Mouse (Mus musculus) heart, postnatal 14 days (tissue): ENCODE data around the gene Plekhm1. TPM values are rescaled to one million over a fixed set of nuclear protein-coding genes. Genes with fewer than 3 reads are reported as not detected.
"Not testable (repeated sequence)": the region's sequence is repeated elsewhere in the genome, so short reads cannot be mapped to it uniquely, and the experiment has no call there.

Source experiments
- DNase-seq, 2 experiments: peaks; one replicate each; pipeline ENCODE4 v3.0.0; 2021 to 2022
- intact Hi-C: fragments of 180-260 bp; cut with DNase I; formaldehyde crosslinking; loops from one replicate; pipeline ENCODE4 v1.15.1; 2025
- long read RNA-seq, 2 experiments: library from polyadenylated mRNA; stranded (forward); transcript quantifications; one replicate each; pipeline ENCODE4 v2.0.0; 2021
- total RNA-seq, 2 experiments: library from RNA; stranded (reverse); gene quantifications; 2 replicates each; pipeline ENCODE4 v1.2.3; 2021

Gene Plekhm1
- 10 to 100 TPM; 10.8 to 11.3 TPM for total RNA-seq
- long read RNA-seq, experiment 1, full-length matches to known transcripts: 1 of 7 reads
- long read RNA-seq, experiment 1, partial matches to known transcripts: 4 of 7 reads
- long read RNA-seq, experiment 1, other reads (novel, unspliced or antisense): 2 of 7 reads
- long read RNA-seq, experiment 2, full-length matches to known transcripts: 1 of 8 reads
- long read RNA-seq, experiment 2, partial matches to known transcripts: 5 of 8 reads
- long read RNA-seq, experiment 2, other reads (novel, unspliced or antisense): 2 of 8 reads

DNA sequence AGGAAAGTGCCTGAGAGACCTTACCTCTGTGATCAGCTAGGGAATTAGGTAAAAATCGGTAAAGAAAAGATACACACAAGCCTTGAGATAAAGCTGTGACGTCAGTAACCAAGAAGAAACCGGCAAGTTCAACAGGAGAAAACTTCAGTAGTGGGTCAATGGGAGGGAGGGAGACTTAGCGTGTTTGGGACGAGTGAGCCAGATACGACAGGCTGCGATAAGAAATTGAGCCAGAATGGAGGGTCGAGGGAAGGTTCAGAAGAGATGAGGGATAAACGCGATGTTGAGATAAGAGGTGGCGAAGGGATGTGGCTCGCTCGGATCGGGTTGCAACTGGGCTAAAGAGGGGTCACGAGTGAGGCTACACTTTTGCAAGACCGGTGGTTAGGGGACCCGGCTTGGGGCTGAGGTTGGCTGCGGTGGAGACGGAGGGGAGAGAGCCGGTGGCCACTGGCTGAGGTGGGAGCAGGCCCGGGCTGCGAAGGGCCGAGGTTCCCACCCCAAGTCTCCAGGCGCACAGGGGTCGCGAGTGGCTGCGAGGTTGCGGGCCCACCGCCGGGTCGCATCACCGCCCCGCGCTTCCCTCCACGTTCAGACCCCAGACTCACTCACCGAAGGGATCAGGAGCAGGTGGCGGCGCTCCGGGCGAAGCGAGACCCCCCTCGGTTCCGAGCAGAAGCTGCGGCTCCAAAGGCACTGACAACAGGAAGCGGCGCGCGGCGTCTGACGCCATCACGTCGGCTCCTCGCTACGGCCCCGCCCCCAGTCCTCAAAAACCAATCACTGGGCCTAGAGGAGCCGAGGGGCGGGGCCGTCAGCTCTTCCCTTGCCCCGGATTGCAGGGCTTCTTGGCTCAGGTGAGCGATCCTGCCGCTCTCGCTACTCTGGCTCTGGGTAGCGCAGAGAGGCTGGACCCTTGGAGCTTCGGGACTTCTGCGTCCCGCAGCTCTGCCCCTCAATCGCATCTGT, at the start of gene Plekhm1:
Plekhm1 (minus strand) TSS at position 707 of the 969 bp plus-strand sequence.
- intact Hi-C loops: no loop called here
- peak; percentile 96 to 97 for DNase-seq

DNA sequence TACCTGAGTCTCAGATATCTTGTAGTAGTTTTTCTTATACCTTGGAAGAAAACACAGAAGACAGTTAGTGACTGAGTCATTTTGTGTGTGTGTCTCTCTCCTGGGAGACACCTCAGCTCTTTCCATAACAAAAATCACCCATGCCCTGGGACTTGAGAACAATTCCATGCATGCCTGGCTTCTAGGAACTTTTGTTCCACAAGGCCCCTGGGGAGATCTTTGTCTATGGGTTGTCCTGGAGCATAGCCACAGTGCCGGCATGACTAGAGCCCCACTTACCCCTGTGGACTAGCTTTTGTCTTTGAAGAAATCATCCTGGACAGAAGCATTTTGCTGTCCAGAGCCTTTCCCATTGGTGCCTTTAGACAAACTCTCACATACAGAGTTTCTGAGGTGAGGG, 38.6 kb upstream of the Plekhm1 start:
- DNase-seq, intact Hi-C loops: not testable (repeated sequence)

DNA sequence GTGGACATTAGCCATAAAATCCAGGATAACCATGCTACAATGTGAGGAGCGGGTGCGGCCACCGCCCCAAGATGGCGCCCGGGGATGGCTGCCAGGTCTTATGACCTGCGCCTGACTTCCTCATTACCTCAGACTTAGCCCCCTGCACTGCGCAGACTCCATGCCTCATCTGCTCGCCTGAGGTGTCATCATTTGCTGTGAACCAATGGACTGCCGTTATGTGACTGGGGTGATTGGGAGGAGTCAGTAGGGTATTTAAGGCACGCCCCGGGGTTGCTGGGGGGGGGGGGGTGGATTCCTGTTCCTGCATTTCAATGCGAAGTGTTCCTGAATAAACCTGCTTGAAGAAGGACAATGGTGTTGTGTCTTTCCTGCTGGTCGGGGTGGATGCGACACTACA, 37.2 kb upstream of the Plekhm1 start:
- DNase-seq, intact Hi-C loops: not testable (repeated sequence)

DNA sequence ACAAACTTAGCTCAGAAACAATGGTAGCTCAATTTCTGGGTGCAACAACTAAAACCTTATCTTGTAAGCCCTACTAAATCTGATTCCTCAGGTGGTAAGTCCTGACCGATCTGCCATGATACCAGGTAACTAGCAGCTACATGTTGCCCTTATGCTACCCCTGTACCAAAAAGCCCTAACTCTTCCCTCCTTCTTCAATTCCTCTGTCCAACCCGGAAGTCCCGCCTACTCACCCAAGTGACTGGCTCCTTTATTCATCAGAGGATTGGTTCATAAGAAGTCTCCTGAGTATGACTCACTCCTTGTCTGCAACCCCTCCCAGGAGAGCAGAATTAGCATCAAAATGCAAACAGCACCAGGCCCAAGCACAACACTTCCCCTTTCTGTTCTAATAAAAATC, 31.2 kb upstream of the Plekhm1 start:
- intact Hi-C loops: no loop called here
- peak in 1 of 2 experiments; percentile 6 for DNase-seq

DNA sequence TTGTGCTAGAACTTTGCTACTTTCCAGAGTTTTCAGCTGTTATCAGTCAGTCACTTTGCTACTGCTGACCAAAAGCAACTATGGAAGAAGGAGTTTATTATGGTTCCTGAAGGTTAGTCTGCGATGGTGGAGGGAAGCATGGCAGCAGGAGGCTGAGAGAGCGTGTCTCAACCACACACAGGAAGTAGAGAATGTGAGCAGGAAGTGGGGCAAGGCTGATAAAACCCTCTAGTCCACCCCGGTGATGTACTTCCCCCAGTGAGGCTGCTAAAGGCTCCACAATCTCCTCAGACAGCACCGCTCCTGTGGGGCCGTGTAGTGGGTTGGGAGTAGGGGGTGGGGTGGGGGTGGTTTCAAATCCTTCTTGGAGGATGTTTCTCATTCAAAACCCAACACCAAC, 23.8 kb upstream of the Plekhm1 start:
- intact Hi-C loops: no loop called here
- DNase-seq: no peak

DNA sequence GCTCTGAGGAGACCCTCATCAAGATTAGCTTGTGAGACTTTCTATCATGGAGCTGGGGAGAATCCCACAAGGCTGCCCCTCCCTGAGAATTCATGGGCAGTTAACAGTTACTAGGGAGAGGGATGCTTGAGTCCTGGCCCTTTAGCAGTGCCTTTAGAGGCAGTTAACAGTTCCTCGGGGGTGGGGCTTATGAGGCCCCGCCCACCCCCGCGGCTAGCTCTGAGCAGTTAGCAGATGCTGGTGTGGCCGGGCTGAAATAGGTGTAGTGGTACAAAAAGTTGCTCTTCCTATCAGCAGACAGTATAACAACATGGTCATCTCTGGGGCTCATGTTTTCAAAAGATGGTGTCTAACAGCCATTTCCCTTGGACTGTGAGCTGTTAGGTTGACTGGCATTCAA, 12.5 kb upstream of the Plekhm1 start:
- intact Hi-C loops: no loop called here
- no peak for DNase-seq

DNA sequence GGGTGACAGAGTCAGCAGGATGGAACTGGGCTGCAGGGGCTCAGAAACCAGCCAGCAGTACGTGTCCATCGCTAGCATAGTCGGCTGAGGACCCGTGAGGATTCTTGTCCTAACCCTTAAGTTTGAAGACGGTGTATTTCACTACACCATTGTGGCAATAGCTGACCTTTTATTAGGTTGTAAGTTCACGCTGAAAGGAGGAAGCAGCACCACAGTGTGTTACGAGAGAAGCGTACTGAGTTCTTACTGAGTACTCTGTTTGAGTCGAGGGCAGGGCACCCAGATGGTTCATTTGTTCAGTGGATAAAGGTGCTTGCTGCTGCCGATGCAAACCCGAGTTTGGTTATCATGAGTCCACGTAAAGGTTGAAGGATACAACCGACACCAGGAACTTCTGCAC, 7.2 kb upstream of the Plekhm1 start:
- no peak for DNase-seq
- intact Hi-C loops: loop anchor here (5.0 kb wide), 1 partner anchor 138 kb away; no protein-coding TSS in a partner anchor

DNA sequence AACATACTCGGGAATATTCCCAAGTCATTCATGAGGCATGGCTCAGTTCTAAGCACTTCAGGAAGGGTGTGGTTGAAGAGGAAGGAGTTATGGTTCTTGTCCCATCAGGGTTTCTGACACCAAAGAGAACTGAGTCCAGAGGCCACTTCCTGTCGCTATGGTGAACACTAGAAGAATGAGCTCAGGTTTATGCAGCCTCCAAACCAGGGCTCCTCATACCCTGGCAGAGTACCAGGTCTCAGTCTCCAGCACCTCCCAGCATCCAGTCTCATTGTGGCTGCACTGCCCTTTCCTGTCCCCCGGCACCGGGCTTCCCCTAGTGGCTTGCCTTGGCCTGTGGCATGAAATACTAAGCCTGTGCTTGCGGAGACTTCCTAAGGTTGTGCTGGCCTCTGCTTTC, 6.7 kb upstream of the Plekhm1 start:
- intact Hi-C loops: no loop called here
- DNase-seq: no peak

DNA sequence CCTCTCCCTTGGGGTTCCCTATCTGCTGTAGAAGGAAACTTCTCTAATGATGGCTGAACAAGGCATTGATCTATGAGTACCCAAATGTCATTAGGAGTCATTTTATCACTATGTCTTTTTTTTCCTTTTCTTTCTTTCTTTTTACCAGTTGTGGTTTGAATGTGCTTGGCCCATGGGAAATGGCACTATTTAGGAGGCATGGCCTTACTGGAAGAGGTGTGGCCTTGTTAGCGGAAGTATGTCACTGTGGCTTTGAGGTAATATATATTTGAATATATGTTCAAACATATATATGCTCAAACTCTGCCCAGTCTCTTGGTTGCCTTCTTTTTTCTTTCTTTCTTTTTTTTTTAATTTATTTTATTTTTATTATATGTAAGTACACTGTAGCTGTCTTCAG, 1.0 kb upstream of the Plekhm1 start:
- no peak for DNase-seq
- intact Hi-C loops: no loop called here

DNA sequence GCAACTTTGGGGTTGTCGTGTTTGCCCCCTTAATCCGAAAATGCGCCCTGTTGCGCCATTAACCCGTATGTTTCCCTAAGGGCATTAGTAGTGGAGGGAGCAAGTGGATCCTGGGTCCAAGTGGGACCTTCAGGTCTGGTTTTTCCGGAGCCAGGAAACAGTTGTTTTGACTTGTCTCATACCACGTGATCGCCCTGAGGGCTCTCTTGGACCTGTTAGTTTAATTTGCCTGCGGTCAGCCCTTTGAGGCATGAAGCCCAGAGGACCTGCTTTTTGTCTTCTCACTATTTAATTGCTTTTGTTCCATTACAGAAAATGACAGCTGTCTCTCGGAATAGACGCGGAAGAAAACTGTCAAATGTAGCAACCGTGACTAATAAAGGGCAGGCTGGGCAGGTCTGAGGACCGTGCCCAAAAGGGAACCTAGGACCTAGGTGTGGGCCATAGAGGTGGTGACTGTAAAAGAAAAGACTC, 500 bp upstream of the Plekhm1 start:
- intact Hi-C loops: no loop called here
- no peak for DNase-seq

DNA sequence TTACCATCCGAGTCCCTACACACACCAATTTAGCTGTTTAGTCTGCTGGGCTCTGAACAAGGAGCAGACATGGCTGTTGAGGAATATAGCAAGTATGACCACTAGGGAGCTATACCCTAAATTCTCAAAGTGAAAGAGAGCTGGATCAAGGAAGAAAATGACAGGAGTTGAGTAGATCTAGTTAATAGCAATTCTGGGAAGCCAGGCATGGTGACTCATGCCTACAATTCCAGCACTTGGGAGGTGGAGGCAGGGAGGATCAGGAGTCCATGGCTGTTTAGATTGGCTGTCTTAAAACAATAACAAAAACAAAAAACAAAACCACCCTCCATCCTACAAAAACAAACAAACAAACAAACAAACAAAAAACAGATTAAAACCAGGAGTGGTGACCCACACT, 1.2 kb downstream of the Plekhm1 start:
- DNase-seq: no peak
- intact Hi-C loops: no loop called here

DNA sequence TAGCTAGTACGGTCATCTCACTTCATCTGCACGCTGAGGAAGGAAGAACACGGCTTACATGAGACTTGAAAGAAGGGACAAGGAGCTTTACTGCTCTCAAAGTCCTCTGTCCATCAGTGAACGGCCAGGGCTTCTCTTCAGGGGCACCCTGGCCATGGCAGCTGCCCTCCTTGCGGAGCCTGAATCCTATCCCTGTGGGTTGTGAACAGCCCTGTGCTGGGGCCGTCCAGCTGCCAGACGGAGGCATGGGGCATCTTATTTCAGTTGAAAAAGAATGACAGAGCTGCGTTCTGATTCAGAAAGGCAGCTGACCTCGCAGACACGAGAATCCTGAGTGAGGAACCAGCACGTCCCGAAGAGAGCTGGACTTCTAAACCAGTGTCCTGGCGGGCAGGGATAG, 3.6 kb downstream of the Plekhm1 start:
- DNase-seq: no peak
- intact Hi-C loops: loop anchor here (5.0 kb wide), 1 partner anchor 177 kb away; no protein-coding TSS in a partner anchor

DNA sequence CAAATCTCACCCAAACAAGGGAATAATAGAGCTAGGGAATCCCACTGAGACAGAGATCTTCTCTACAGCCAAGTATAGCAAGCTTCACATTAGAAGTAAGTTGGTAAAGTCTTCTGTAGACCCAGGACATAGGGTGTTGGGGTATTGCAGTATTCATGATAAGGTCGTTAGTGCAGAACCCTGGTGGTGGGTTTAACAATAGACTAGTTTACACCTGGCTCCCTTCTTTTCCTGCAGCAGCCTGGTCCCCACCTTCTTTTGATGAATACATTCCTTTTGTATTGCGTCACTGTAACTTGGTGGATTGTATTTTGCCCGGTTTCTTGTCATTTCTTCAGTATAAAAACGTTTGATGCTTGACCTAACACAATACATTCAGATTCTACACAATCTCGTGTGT, 5.4 kb downstream of the Plekhm1 start:
- DNase-seq: not testable (repeated sequence)
- intact Hi-C loops: loop anchor here (5.0 kb wide), 1 partner anchor 175 kb away; no protein-coding TSS in a partner anchor

DNA sequence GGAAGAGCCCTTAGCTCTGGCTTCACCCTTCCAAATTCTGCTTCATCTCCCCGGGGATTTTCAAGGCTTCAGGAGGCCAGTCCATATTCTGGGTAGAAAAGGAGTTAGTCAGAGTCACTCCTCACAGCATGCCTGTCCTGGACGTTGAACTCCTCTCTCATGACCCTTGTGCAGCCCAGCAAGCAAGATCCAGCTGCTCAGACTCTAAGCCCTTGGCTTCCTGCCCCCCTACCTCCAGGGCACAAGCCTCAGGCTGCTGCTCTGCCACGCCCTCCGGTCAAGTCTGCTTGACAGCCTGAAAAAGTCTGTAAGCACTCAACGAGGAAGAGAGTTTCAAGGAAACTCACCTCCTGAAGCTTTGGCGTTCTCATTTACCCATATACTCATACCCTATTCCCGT, 5.9 kb downstream of the Plekhm1 start:
- intact Hi-C loops: loop anchor here (5.0 kb wide), 1 partner anchor 174 kb away; no protein-coding TSS in a partner anchor
- DNase-seq: peak; percentile 27 to 38

DNA sequence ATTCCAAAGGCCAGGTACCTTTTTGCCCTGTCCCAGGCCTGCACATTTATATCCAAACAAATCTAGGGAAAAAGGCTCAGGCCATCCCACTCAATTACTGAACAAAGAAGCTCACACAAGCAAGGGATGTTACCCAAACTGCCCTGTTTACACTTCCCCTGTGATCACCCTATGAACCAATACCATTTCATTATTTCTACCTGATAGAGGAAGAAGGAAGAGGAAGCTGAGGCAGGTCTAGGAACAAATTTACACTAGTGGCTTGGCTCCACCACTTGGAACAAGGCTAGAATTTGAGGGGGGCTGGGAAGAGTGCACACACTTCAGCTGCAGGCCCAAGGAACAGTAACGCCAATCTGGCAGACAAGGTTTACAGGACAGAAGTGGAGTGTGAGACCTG, 6.7 kb downstream of the Plekhm1 start:
- DNase-seq: no peak
- intact Hi-C loops: loop anchor here (5.0 kb wide), 1 partner anchor 174 kb away; no protein-coding TSS in a partner anchor

DNA sequence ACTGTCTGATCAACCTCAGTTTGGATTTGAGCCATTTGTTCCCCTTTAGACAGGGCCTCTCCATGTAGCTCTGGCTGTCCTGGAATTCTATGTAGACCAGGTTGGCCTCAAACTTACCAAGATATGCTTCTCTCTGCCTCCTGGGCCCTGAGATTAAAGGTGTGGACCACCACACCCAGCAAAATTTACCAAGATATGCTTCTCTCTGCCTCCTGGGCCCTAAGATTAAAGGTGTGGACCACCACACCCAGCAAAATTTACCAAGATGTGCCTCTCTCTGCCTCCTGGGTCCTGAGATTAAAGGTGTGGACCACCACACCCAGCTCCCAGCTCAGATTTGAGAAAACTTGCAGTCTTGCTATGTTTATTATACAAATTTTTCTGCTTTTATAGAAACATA, 7.9 kb downstream of the Plekhm1 start:
- DNase-seq: no peak
- intact Hi-C loops: loop anchor here (5.0 kb wide), 1 partner anchor 172 kb away; no protein-coding TSS in a partner anchor

DNA sequence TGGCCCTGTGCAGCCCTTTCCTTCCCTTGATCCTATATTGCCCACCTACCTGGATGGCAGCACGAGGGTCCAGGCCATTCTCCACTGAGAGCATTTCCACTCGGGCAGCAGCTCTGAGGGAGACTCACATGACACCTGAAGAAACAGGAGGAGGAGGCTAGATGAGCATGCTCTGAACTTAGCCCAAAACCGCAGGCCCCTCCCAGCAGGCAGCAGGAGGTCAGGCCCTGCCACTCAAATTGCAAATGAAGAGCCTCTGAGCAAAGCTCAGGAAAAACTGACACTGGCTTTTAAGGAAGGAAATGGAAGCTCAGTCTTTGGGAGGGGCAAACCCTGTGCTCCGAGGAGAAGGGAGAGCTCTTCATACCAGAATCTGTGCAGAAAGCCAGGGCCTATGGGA, 8.7 kb downstream of the Plekhm1 start:
- intact Hi-C loops: no loop called here

DNA sequence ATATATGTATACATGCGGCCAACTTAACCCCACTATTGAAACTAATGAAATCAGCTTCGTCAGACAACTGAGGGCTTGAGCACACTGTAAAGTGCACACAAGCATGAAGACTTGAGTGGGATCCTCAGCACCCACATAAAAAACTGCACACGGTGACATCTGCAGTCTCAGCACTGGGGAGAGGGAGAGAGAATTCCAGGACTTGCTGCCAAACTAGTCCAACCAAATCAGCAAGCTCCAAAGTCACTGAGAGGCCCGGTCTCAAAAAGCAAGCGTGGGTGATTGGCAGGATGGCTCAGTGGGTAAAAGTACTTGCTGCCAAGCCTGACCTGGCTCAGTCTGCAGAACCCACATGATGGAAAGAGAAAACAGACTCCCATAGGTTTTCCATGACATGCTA, 9.7 kb downstream of the Plekhm1 start:
- intact Hi-C loops: no loop called here

More for the DNA sequence above, 8.7 kb downstream of the Plekhm1 start:
- DNase-seq: no peak

DNA sequence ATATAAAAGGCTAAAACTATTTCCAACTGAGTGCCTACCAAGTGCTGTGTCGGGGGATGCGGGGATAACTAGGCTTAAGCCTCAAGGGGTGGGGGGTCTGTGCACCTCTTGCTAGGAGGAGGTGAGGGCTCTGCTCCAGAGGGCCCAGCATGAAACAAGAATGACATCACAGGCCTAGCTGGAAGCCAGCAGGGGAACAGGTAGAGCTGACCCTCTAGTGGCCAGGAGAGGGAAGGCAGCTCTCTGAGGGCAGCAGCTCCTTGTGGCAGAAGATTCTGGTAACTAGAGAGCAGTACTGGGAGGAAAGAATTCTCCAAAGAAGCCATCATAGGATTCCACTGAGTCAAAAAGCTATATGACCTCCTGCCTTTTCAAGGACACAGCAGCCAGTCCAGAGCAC, 10.3 kb downstream of the Plekhm1 start:
- intact Hi-C loops: no loop called here
- peak; percentile 42 to 57 for DNase-seq

More for the DNA sequence above, 9.7 kb downstream of the Plekhm1 start:
- DNase-seq: no peak

DNA sequence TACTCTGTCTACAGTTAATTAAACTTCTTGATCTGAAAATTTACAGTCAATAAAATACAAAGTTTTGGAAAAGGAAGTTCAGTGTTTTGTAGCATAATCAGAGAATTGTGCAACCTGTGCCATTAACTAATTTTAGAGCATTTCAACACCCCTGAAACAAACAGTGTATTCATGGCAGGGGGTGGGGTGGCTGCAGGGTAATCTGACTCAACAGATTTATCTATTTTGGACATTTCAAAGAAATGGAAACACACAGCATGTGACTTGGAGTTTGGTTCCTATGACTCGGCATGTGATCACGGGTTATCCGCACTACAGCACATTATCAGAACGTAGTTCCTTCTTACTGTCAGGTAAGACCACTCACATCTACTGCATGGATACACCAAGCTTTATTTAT, 12.5 kb downstream of the Plekhm1 start:
- DNase-seq: no peak
- intact Hi-C loops: loop anchor here (1.0 kb wide), 1 partner anchor 41 kb away; no protein-coding TSS in a partner anchor

DNA sequence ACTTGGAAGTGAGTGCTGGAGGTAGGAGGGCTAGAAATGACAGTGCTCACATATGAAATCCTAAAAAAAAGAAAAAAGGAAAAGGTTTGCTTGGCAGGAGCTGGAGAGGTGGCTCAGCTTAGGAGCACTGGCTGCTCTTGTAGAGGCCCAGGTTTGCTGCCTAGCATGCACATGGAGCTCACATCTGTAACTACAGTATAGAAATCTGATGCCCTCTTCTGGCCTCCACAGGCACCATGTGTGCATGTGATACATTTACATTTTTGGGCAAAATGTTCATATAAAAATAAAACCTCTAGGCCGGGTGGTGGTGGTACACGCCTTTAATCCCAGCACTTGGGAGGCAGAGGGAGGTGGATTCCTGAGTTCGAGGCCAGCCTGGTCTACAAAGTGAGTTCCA, 13.4 kb downstream of the Plekhm1 start:
- intact Hi-C loops: loop anchor here (1.0 kb wide), 1 partner anchor 40 kb away; no protein-coding TSS in a partner anchor
- peak in 1 of 2 experiments; percentile 24 for DNase-seq
